Mouse (Mus musculus) kidney, embryonic 16.5 days (tissue): ENCODE results near the gene Anapc15-ps. TPM values are rescaled to one million over a fixed set of nuclear protein-coding genes. Genes with fewer than 3 reads are reported as not detected.

Experiments used
- ATAC-seq: fragments of 200-750 bp; cut with Nextera tagmentation; 2 replicates; pipeline ENCODE4 v1.8.0; 2017; ENCODE audit warnings: moderate TSS enrichment; ENCODE audit not compliant: low FRiP score, low TSS enrichment
- H3K27ac ChIP-seq: fragments of 300-500 bp; sonication (generic); 2 replicates; pipeline ENCODE4 v1.5.1; 2014; ENCODE audit warnings: low read length
- H3K27me3 ChIP-seq: fragments of 300-500 bp; sonication (generic); 2 replicates; pipeline ENCODE4 v1.6.1; 2014; ENCODE audit warnings: low read length, control low read depth, mixed read lengths; ENCODE audit not compliant: insufficient read depth
- H3K36me3 ChIP-seq: fragments of 300-500 bp; sonication (generic); 2 replicates; pipeline ENCODE4 v1.6.1; 2014; ENCODE audit warnings: low read length, control low read depth, mixed read lengths; ENCODE audit not compliant: insufficient read depth
- H3K4me1 ChIP-seq: fragments of 300-500 bp; sonication (generic); 2 replicates; pipeline ENCODE4 v1.6.1; 2014; ENCODE audit warnings: low read length, control low read depth, mixed read lengths; ENCODE audit not compliant: insufficient read depth
- H3K4me2 ChIP-seq: fragments of 300-500 bp; sonication (generic); replicated peaks from 2 replicates; pipeline ENCODE4 v1.6.1; 2014; ENCODE audit warnings: low read depth, low read length
- H3K4me3 ChIP-seq: fragments of 300-500 bp; sonication (generic); 2 replicates; pipeline ENCODE4 v1.5.1; 2014; ENCODE audit warnings: mild to moderate bottlenecking, low read length
- H3K9ac ChIP-seq: fragments of 300-500 bp; sonication (generic); replicated peaks from 2 replicates; pipeline ENCODE4 v1.6.1; 2014; ENCODE audit warnings: low read length
- H3K9me3 ChIP-seq: fragments of 300-500 bp; sonication (generic); 2 replicates; pipeline ENCODE4 v1.6.1; 2016; ENCODE audit warnings: low read length, control low read depth
- WGBS: fragments of 180-500 bp; shearing (Covaris S2); extraction: QIAGEN DNeasy Blood & Tissue Kit; methylation state at CpG from one replicate; pipeline ENCODE4 v1.1.7; 2014; 5-methylcytosine and 5-hydroxymethylcytosine counted together
- polyA plus RNA-seq: library from polyadenylated mRNA; unstranded; fragments of >200 nt; fragmentation: Nextera tagmentation; extraction: Ambion mirVana; gene quantifications from 2 replicates; pipeline ENCODE4 v1.2.1, GENCODE M21; 2015

Anapc15-ps gene
- polyA plus RNA-seq, 1 experiment from 2014 or later, result not detected

GRCm38 (mm10) chr10:95709143-95709880 is 36.1 kb upstream of the Anapc15-ps start:
- Histone ChIP-seq H3K36me3 (no peaks in the 10 kb centered on the region), H3K4me3 (no peak overlapping the region), H3K4me2 (no peak overlapping the region), H3K27ac (no peak overlapping the region), H3K27me3 (no peaks in the 10 kb centered on the region), H3K4me1 (peaks cover 28% of the 10 kb centered on the region), H3K9me3 (no peaks in the 10 kb centered on the region), H3K9ac (no peak overlapping the region)
- no peak for ATAC-seq
- WGBS, result 70% methylated on average over 10 of the region's 10 CpGs

DNA sequence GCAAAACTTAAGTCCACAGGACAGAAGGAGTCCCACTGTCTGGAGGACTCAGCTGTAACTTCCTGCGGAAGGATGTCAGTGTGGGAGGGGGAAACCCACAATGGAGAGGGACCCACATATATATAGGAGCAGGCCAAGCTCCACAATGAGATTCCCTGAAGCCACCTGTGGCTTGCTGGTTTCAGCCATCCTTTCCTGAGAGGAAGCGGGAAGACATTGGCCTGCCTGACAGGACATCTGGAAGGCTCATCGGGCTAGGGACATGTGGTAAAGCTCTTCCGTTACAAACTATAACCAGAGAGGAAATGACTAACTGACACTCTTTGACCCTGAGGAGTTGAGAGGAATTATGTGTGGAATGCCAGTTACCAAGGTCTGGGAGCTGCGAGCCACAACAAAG is 34.8 kb upstream of the Anapc15-ps start:
- Histone ChIP-seq H3K9me3 (no peaks in the 10 kb centered on the region), H3K27ac (peak overlapping the region; percentile 35; the same call in 1 of the 2 replicates), H3K9ac (no peak overlapping the region), H3K36me3 (no peaks in the 10 kb centered on the region), H3K4me1 (peaks cover 28% of the 10 kb centered on the region), H3K4me3 (no peak overlapping the region), H3K4me2 (no peak overlapping the region), H3K27me3 (no peaks in the 10 kb centered on the region)
- ATAC-seq, result peak; percentile 66; the same call in 1 of the 2 replicates
- WGBS, result 41% methylated on average over 5 of the region's 5 CpGs

DNA sequence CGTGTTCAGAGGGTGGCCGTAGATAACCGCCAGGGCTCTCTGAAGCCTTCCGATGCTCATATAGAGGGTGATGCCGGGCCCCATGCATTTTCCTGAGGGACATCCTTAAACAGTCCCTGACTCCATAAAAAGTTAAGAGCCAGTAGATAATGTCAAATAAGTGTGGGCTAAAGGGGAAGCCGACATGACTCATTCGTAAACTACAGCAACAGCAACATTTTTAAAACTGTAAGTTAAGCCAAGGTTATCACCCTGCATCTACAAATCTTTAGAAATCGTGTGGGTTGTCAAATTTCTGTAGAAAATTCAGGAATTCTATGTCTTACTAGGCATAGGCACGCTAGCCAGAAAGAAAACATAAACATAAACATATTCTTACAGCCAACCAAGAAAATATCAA is 33.6 kb upstream of the Anapc15-ps start:
- no peaks in the 10 kb centered on the region for H3K36me3 ChIP-seq
- no peak for ATAC-seq
- H3K4me1 ChIP-seq, result peaks cover 21% of the 10 kb centered on the region
- no peaks in the 10 kb centered on the region for H3K9me3 ChIP-seq
- no peak overlapping the region for H3K27ac ChIP-seq
- H3K4me3 ChIP-seq, result no peak overlapping the region
- no peaks in the 10 kb centered on the region for H3K27me3 ChIP-seq
- no peak overlapping the region for H3K4me2 ChIP-seq
- WGBS, result 81% methylated on average over 9 of the region's 9 CpGs
- no peak overlapping the region for H3K9ac ChIP-seq

GRCm38 (mm10) chr10:95705747-95706146 is 32.5 kb upstream of the Anapc15-ps start:
- Histone ChIP-seq H3K27ac (no peak overlapping the region), H3K9me3 (no peaks in the 10 kb centered on the region), H3K4me1 (peaks cover 16% of the 10 kb centered on the region; the same call in 1 of the 2 replicates), H3K4me2 (no peak overlapping the region), H3K36me3 (no peaks in the 10 kb centered on the region), H3K4me3 (no peak overlapping the region), H3K27me3 (no peaks in the 10 kb centered on the region), H3K9ac (no peak overlapping the region)
- WGBS, result 56% methylated on average over 3 of the region's 3 CpGs
- ATAC-seq, result no peak

DNA sequence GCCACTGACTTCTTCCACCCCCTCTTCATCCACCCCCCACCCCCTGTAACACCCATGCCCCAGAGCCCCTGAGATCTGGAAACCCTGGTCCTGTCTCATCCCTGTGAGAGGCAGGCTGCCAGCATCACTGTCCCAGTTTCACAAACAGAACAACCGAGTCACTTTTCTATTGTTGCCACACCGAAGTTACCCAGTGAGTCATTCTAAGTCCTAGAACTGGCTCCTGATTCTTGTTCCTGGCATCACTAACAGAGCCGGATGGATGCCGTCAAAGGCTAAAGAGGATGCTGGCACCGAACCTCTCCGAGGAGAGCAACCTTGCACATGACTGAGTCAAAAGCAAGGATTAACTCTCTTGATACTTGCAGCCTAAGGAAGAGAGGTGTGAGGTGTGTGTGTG is 31.6 kb upstream of the Anapc15-ps start:
- Histone ChIP-seq H3K4me1 (peaks cover 10% of the 10 kb centered on the region; the same call in 1 of the 2 replicates), H3K27ac (no peak overlapping the region), H3K4me2 (no peak overlapping the region), H3K36me3 (no peaks in the 10 kb centered on the region), H3K4me3 (no peak overlapping the region), H3K9ac (no peak overlapping the region), H3K27me3 (no peaks in the 10 kb centered on the region), H3K9me3 (no peaks in the 10 kb centered on the region)
- 90% methylated on average over 6 of the region's 6 CpGs for WGBS
- ATAC-seq, result no peak

DNA sequence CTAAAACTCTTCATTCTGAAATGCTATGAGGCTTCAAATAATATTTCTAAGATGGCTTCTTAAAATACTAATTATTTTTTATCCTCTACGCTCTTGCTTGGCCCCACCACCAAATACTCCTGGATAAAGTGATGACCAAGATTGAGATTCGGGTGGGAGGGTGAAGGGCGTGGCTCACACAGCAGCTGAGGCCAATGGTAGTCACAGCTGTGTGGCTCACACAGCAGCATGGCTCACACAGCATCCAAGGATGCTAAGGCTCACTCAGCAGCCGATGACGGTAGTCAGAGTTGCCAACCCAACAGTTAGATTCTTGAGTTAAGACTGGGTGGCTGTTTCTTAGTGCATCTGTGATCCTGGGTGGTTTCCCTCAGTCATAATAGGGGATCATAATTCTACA is 30.5 kb upstream of the Anapc15-ps start:
- Histone ChIP-seq H3K9ac (no peak overlapping the region), H3K4me3 (no peak overlapping the region), H3K9me3 (no peaks in the 10 kb centered on the region), H3K4me2 (no peak overlapping the region), H3K27me3 (no peaks in the 10 kb centered on the region), H3K27ac (no peak overlapping the region), H3K36me3 (no peaks in the 10 kb centered on the region), H3K4me1 (peaks cover 9% of the 10 kb centered on the region; the same call in 1 of the 2 replicates)
- no peak for ATAC-seq
- WGBS, result 92% methylated on average over 5 of the region's 5 CpGs

GRCm38 (mm10) chr10:95700422-95700821 is 27.2 kb upstream of the Anapc15-ps start:
- H3K9ac ChIP-seq, result no peak overlapping the region
- H3K4me2 ChIP-seq, result no peak overlapping the region
- no peak for ATAC-seq
- no peaks in the 10 kb centered on the region for H3K9me3 ChIP-seq
- no peak overlapping the region for H3K4me3 ChIP-seq
- no peak overlapping the region for H3K27ac ChIP-seq
- H3K4me1 ChIP-seq, result 0 out of 2 replicates have a peak, but pooled peaks cover 8% of the 10 kb centered on the region
- 61% methylated on average over 4 of the region's 4 CpGs for WGBS
- no peaks in the 10 kb centered on the region for H3K27me3 ChIP-seq
- H3K36me3 ChIP-seq, result no peaks in the 10 kb centered on the region

DNA sequence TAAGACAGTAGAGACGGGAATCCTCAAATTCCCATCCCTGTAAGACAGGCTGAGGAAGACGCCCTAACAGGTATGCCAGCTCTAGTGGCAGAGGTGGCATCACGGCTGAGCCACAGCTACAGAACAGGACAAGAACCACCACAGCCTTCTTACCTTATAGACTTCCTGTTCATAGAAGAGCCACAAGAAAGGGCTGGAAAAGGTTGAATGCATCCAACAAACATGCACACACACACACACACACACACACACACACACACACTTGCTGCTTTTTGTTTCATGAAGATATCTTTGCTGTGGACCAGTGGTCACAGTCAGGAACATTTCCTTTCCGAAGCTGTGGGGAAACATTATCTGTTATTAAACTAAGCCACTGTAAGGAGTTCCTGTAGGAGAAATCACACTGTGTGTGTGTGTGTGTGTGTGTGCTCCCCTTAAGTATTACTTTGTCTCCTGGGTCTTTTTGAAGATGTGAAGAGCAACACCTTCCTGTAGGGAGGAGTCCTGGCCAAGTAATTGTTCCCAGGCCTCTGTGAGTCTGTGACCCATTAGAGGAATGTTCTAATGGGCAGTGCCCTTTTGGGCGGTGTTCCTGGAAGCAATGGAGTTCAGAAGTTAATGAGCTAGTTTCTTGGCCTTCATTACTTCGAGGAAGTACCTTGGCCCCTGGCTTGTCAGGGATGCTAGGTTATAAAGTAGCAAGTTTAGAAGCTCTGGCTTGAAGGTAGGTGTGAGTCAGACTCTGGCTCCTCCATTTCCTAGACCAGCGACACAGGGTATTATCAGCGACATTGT is 25.9 kb upstream of the Anapc15-ps start:
- ATAC-seq, result no peak
- Histone ChIP-seq H3K9me3 (no peaks in the 10 kb centered on the region), H3K27me3 (no peaks in the 10 kb centered on the region), H3K4me1 (peaks cover 16% of the 10 kb centered on the region; the same call in 1 of the 2 replicates), H3K27ac (no peak overlapping the region), H3K4me3 (no peak overlapping the region), H3K9ac (no peak overlapping the region), H3K36me3 (no peaks in the 10 kb centered on the region), H3K4me2 (no peak overlapping the region)
- WGBS, result 81% methylated on average over 8 of the region's 8 CpGs

GRCm38 (mm10) chr10:95696253-95696641 is 23.0 kb upstream of the Anapc15-ps start:
- no peak overlapping the region for H3K4me2 ChIP-seq
- no peaks in the 10 kb centered on the region for H3K36me3 ChIP-seq
- H3K27me3 ChIP-seq, result no peaks in the 10 kb centered on the region
- no peaks in the 10 kb centered on the region for H3K9me3 ChIP-seq
- H3K4me1 ChIP-seq, result peaks cover 16% of the 10 kb centered on the region; the same call in 1 of the 2 replicates
- WGBS, result 70% methylated on average over 3 of the region's 3 CpGs
- 0 out of 2 replicates have a peak overlapping the region, but pooled peaks have one; percentile 58 for H3K27ac ChIP-seq
- ATAC-seq, result no peak
- H3K4me3 ChIP-seq, result no peak overlapping the region
- H3K9ac ChIP-seq, result no peak overlapping the region
